Comparison of ENCODE assay signal across 8 mouse cellular contexts in the genomic region with DNA sequence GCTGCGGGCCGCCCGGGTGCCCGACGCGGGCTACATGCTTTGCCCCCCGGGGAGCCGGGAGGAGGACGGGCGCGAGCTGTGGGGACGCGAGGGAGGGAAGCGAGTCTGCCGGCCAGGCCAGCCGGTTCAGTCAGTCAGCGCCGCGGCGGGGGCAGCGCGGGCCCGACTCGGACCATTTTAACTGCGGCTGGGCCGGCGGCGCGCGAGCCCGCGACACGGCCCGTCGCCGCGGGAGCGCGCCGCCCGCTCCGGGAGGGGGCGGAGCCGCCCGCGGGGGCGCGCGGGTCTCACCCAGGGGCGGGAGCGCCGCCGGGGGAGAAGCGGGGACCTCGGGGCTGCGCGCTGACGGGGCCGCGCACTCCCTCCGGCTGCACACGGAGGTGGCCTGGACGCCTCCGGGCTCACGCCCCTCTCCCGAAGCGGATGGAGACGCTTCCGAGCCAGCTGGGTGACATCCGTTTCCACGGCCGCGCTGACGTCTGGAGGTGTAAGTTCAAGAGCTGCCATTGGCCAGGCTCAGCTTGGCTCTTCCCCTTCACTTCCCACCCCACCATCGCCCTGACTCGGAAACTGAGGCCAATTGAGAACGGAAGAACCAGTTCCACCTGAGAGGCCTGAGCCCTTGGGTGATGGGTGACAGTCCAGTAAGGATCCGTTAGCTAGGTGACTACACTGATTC. TPM values are rescaled to one million over a fixed set of nuclear protein-coding genes. Genes with fewer than 3 reads are reported as not detected.
DNase-seq lines count a peak whose midpoint lies in the region; ATAC-seq and TF ChIP-seq lines count a peak whose summit lies in the region.

No protein-coding gene starts in this region.

- peak overlapping the region; percentile 81 for H3K4me2 ChIP-seq in hindbrain, embryonic 16.5 days (ENCODE audit: low read length)

- peak overlapping the region; percentile 84 for H3K9ac ChIP-seq in hindbrain, embryonic 16.5 days (ENCODE audit: low read depth, low read length)

- peak; percentile 65 for DNase-seq in WW6 (ENCODE audit: low read depth, low spot score)
- DNase-seq in cerebellum, postnatal 4 days (ENCODE audit: low spot score in 2 of 2) = peak; percentile 46 to 78
- DNase-seq in gastrocnemius, adult 2 months = peak; percentile 91
- DNase-seq in left cerebral cortex, adult 18-20 months (ENCODE audit: low spot score in 2 of 2) = peak; percentile 76 to 85
- DNase-seq in lung, postnatal 4 days = peak; percentile 90 to 95
- peak; percentile 92 for DNase-seq in retina, postnatal 1 day
- DNase-seq in thymus, postnatal 4 days = peak; percentile 86

- H3K36me3 ChIP-seq in hindbrain, embryonic 16.5 days (ENCODE audit: control insufficient read depth, insufficient read depth, low read length) = no peaks in the 10 kb centered on the region

- WGBS in hindbrain, embryonic 16.5 days = 1% methylated on average over 35 of the region's 78 CpGs

- TF ChIP-seq CTCF in gastrocnemius, adult 2 months (IDR thresholded peaks at IDR 0.05) = no peak

- no peaks in the 10 kb centered on the region for H3K27me3 ChIP-seq in hindbrain, embryonic 16.5 days (replicated peaks; ENCODE audit: control insufficient read depth, insufficient read depth, low read length)

- H3K27ac ChIP-seq in gastrocnemius, adult 2 months = peak overlapping the region; percentile 99
- H3K27ac ChIP-seq in hindbrain, embryonic 16.5 days (ENCODE audit: low read depth, low read length) = peak overlapping the region; percentile 89

- peak; percentile 86 for ATAC-seq in hindbrain, embryonic 16.5 days

- peaks cover 28% of the 10 kb centered on the region for H3K4me1 ChIP-seq in hindbrain, embryonic 16.5 days (ENCODE audit: control insufficient read depth, insufficient read depth, low read depth, low read length)

- H3K9me3 ChIP-seq in hindbrain, embryonic 16.5 days (ENCODE audit: control insufficient read depth, low read length) = no peaks in the 10 kb centered on the region

- intact Hi-C loops in gastrocnemius, adult 2 months (cut with DNase I) = no loop called here

- peak overlapping the region; percentile 98 for H3K4me3 ChIP-seq in gastrocnemius, adult 2 months
- peak overlapping the region; percentile 61 for H3K4me3 ChIP-seq in hindbrain, embryonic 16.5 days (ENCODE audit: low read length)

RNA-seq across cellular contexts. Expression of a gene that starts 0.5 kb away (rescaled TPM):
- total RNA-seq in gastrocnemius, adult 2 months (2021) = 10 to 100 TPM; 46.3 to 49.5 TPM
- polyA plus RNA-seq in hindbrain, embryonic 16.5 days (2015; fragmentation: Nextera tagmentation; extraction: Ambion mirVana) = 9.5 and 10.5 TPM in 2 replicates
- total RNA-seq in left cerebral cortex, adult 18-20 months (2021) = 10 to 100 TPM; 58.2 to 62.9 TPM

Comparison
In these comparisons a context has a peak if more than half of its experiments do, and no peak if none do; other contexts are left out.
1. Peak in every context shown above with its lines: DNase-seq, ATAC-seq, H3K4me3 ChIP-seq and H3K27ac ChIP-seq.